Mouse (Mus musculus): ENCODE measurements around the gene Mrpl32. TPM values are rescaled to one million over a fixed set of nuclear protein-coding genes. Genes with fewer than 3 reads are reported as not detected.

Gene Mrpl32
- polyA plus RNA-seq (2014; fragmentation: Illumina TruSeq; extraction: RNeasy Lipid Tissue Mini Kit (QIAGEN cat#74804); ENCODE audit: low read depth, low replicate concordance): 35.7 TPM

DNA sequence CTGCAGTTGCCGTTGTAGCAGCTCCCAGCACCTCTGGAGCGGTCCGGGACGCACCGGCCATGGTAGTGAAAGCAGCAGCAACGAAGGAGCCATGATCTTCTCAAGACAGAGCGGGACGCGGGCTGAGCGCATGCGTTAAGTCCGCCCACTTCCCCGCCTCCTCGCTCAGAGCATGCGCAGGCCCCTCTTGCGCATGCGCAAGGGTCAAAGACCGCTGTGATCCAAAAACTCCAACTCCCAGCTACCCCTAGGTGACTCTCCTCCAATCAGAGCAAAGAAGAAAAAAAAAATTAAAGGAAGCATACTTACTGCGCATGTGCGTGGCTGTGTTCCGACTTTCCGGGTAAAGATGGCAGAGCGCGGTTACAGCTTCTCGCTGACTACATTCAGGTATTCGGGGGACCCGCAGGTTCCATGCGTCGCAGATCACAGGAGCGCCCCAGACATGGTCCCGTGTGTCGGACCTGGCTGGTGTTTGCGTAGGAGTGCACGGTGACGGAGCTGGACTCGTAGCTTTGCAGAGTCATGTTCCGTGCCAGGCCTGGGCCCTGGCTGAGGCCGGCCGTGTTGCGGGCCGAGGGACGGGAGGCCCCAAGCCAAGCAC is at the start of gene Mrpl32, which contains the start of gene Psma2:
Gene Mrpl32, minus strand, starts transcription at position 240 of the 604 bp plus-strand sequence.
Gene Psma2, plus strand, starts transcription at position 315 of the 604 bp plus-strand sequence.

DNA sequence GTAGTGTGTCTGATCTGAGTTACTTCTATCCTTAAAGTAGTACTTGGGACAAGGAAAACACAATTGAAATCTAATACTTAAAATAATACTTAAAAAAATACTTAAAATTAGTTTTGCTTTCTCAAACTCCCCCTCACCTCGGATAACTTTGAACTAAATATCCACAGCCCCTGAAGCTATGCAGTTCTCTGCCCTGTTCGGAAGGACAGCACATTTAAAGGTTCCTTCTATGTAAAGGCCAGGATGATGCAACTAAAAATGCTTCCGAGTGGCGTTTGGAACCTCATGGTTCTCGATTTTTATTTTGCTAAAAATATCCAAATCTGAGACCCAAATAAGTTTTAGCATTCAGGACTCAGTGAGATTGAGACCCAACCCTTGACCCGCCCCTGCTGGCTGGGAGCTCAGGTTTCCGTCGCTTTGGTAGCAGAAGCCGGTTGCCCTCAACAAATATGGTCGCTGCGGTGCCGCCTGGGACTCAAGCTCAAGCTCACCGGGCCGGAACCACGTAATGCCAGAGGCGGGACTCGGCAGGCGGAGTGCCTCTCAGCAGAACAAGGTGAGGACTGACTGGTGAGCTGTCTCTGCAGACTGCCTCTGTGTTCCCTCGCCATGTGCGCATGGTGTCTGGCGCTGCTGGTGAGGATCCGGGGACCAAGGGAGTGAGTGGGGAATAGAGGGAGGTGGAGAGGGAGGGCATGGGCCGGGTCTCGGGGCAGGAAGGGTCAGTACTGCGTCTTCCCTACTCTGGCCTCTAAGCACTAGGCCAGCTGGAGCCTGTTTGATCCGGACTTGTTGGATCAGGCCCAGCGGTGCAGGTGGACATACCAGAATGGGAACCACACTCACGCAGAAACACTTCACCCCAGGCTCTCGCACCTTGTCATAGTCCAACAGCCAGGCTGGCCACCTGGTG is 17.0 kb upstream of the Mrpl32 start, which contains the start of gene AW209491:
Gene AW209491, plus strand, starts transcription at position 429 of the 916 bp plus-strand sequence.

Other genes starting within 250 kb of the Mrpl32 start
- gene Hecw1, start 89.9 kb downstream of the Mrpl32 start, polyA plus RNA-seq (2014; fragmentation: Illumina TruSeq; extraction: RNeasy Lipid Tissue Mini Kit (QIAGEN cat#74804); ENCODE audit: low read depth, low replicate concordance): 0.36 TPM
- gene Psma2, start 75 bp upstream of the Mrpl32 start, polyA plus RNA-seq (2014; fragmentation: Illumina TruSeq; extraction: RNeasy Lipid Tissue Mini Kit (QIAGEN cat#74804); ENCODE audit: low read depth, low replicate concordance): 74.4 TPM
- gene AW209491, start 17.0 kb upstream of the Mrpl32 start, polyA plus RNA-seq (2014; fragmentation: Illumina TruSeq; extraction: RNeasy Lipid Tissue Mini Kit (QIAGEN cat#74804); ENCODE audit: low read depth, low replicate concordance): 10.3 TPM